Mouse (Mus musculus): Measurements from ENCODE around the gene Atpaf1. TPM values are rescaled to one million over a fixed set of nuclear protein-coding genes. Genes with fewer than 3 reads are reported as not detected.

Gene Atpaf1
- 10 to 100 TPM; 45.7 to 51.8 TPM for total RNA-seq (2021)

- DNase-seq (ENCODE audit: extremely low spot score in 1 of 2, low spot score in 1 of 2) = peak; percentile 78 to 88
Observed at GRCm38 (mm10) chr4:115784769-115785510, at the start of gene Atpaf1. Gene Atpaf1 (plus strand): TSS chr4:115784812.

- DNase-seq (ENCODE audit: extremely low spot score in 1 of 2, low spot score in 1 of 2) = no peak
Observed at GRCm38 (mm10) chr4:115734867-115735266, 49.7 kb upstream of the Atpaf1 start.

GRCm38 (mm10) chr4:115737551-115738041 is 47.0 kb upstream of the Atpaf1 start, which contains the start of gene Efcab14:
Gene Efcab14 (plus strand): TSS chr4:115737744.
- DNase-seq (ENCODE audit: extremely low spot score in 1 of 2, low spot score in 1 of 2) = peak; percentile 95 to 96

- DNase-seq (ENCODE audit: extremely low spot score in 1 of 2, low spot score in 1 of 2) = no peak
Observed at GRCm38 (mm10) chr4:115738481-115738985, 46.1 kb upstream of the Atpaf1 start.

- no peak for DNase-seq (ENCODE audit: extremely low spot score in 1 of 2, low spot score in 1 of 2)
Observed at GRCm38 (mm10) chr4:115742658-115743057, 42.0 kb upstream of the Atpaf1 start.

GRCm38 (mm10) chr4:115743096-115743495 is 41.5 kb upstream of the Atpaf1 start:
- no peak for DNase-seq (ENCODE audit: extremely low spot score in 1 of 2, low spot score in 1 of 2)

- DNase-seq (ENCODE audit: extremely low spot score in 1 of 2, low spot score in 1 of 2) = no peak
Observed at GRCm38 (mm10) chr4:115748181-115748580, 36.4 kb upstream of the Atpaf1 start.

- no peak for DNase-seq (ENCODE audit: extremely low spot score in 1 of 2, low spot score in 1 of 2)
Observed at GRCm38 (mm10) chr4:115749336-115749735, 35.3 kb upstream of the Atpaf1 start.

GRCm38 (mm10) chr4:115754101-115754500 is 30.5 kb upstream of the Atpaf1 start:
- no peak for DNase-seq (ENCODE audit: extremely low spot score in 1 of 2, low spot score in 1 of 2)

- no peak for DNase-seq (ENCODE audit: extremely low spot score in 1 of 2, low spot score in 1 of 2)
Observed at GRCm38 (mm10) chr4:115754851-115755250, 29.8 kb upstream of the Atpaf1 start.

- DNase-seq (ENCODE audit: extremely low spot score in 1 of 2, low spot score in 1 of 2) = no peak
Observed at GRCm38 (mm10) chr4:115761206-115761605, 23.4 kb upstream of the Atpaf1 start.

- DNase-seq (ENCODE audit: extremely low spot score in 1 of 2, low spot score in 1 of 2) = no peak
Observed at GRCm38 (mm10) chr4:115764581-115764980, 20.0 kb upstream of the Atpaf1 start.

GRCm38 (mm10) chr4:115767647-115768467 is 16.8 kb upstream of the Atpaf1 start:
- DNase-seq (ENCODE audit: extremely low spot score in 1 of 2, low spot score in 1 of 2) = no peak

- no peak for DNase-seq (ENCODE audit: extremely low spot score in 1 of 2, low spot score in 1 of 2)
Observed at GRCm38 (mm10) chr4:115775056-115775455, 9.6 kb upstream of the Atpaf1 start.

- DNase-seq (ENCODE audit: extremely low spot score in 1 of 2, low spot score in 1 of 2) = no peak
Observed at GRCm38 (mm10) chr4:115777627-115778026, 7.0 kb upstream of the Atpaf1 start.

- no peak for DNase-seq (ENCODE audit: extremely low spot score in 1 of 2, low spot score in 1 of 2)
Observed at GRCm38 (mm10) chr4:115780269-115780668, 4.3 kb upstream of the Atpaf1 start.

- no peak for DNase-seq (ENCODE audit: extremely low spot score in 1 of 2, low spot score in 1 of 2)
Observed at GRCm38 (mm10) chr4:115780918-115781317, 3.7 kb upstream of the Atpaf1 start, which contains the start of gene Tex38. Gene Tex38 (minus strand): TSS chr4:115781018.

GRCm38 (mm10) chr4:115782026-115782805 is 2.4 kb upstream of the Atpaf1 start:
- DNase-seq (ENCODE audit: extremely low spot score in 1 of 2, low spot score in 1 of 2) = no peak

GRCm38 (mm10) chr4:115785511-115786034 is 961 bp downstream of the Atpaf1 start:
- no peak for DNase-seq (ENCODE audit: extremely low spot score in 1 of 2, low spot score in 1 of 2)

- DNase-seq (ENCODE audit: extremely low spot score in 1 of 2, low spot score in 1 of 2) = no peak
Observed at GRCm38 (mm10) chr4:115790864-115791263, 6.3 kb downstream of the Atpaf1 start.

Measured in layer of hippocampus, postnatal 25 days (tissue).